Mouse (Mus musculus): Measurements from ENCODE around the gene Gm20517.
A peak's percentile ranks its signal among the peaks of the same experiment; 100 is the strongest.

The Gm20517 gene

DNA sequence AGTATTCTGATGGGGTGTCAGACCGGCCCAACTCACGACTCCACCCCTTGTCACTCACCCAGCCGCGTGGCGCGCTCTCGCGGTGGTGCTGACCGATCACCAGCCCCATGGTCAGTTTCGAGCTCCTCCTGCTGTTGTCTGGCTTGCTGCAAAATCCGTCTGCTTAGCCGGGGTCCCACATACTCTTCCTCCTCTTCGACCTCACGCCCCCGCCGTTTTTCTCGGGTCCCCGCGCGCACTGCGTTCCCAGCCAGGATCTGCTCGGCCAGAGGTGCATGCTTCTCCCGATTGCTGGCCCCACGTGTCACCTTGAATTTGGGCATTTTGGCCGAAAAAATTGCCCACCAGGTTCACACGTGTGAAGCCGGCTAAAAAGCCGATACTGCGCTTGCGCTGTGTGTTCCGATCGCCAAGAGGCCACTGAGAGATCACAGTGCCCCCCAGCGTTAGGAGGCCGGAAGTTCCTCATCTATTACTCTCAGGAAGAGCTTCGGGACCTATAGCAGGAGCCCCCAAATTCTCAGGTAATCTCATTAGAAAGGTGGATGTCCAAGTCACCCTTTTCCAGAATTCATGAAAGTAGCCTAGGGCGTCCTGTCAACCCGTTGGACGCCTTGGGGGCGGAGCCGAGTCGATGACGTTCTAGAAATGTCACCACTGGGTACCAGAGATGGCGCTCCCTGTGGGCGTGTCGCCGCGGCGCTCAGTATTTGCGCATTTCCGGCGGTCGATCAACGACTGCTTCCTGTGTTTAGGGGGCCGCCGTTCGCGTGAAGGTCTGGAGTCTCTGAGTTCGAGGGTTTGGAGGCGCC lies at the start of gene Gm20517, which contains the start of the genes Bysl and Med20:
Gm20517 (plus strand) TSS at position 741 of the 812 bp plus-strand sequence.
Bysl (minus strand) TSS at position 644 of the 812 bp plus-strand sequence.
Med20 (plus strand) TSS at position 734 of the 812 bp plus-strand sequence.
- peak; percentile 96 for ATAC-seq (ENCODE audit: low TSS enrichment)

DNA sequence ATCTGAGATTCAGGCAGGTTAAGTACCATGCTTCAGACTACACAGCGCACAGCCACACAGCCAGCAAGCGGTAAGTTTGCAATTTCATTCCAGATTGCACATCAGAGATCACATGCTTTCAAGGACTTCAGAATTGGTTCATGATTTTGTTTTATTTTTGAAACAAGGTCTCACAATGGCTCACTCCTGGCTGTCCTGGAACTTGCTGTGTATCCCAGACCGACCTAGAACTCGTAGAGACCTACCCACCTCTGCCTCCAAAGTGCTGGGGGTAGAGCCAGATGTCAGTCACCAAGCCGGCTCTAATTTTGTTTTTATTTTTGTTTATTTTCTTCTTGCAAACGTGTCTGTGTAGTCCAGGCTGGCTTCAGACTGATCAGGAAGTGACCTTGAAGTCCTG lies 48.5 kb upstream of the Gm20517 start:
- ATAC-seq (ENCODE audit: low TSS enrichment): no peak

DNA sequence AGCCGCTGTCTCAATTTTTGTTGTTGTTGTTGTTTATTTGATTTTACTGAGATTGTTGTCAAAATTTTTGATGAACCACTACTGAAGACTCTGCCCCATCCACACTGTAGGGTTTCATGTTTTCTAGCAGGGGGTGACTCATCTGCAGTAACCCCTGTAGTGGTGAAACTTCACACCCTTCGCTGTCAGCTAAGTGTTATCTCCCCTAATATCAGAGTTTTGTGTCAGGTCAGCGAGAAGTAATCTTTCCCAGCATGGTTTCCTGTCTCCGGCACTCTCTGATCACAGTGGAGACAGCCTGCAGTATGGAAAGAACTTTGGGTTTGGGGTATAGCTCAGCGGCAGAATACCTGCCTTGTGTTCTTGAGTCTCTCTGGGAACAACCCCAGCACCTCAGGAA lies 46.8 kb upstream of the Gm20517 start:
- ATAC-seq (ENCODE audit: low TSS enrichment): no peak

DNA sequence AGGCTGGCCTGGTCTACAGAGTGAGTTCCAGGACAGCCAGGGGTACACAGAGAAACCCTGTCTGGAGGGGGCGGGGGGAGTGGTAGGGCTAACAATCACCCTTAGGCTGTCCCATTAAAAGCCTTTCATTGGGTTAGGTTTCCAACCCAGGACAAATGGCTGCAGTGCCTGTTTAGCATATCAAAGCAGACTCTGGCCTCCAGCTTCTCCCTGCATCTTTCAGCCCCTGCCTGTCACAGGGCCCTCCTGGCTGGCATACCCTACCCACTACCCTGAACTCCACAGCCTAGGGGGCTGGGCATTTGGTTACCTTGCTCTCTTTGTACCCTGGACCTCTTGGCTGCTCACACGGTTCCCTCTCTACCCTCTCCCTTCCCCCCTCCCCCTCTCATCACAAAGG lies 45.3 kb upstream of the Gm20517 start:
- no peak for ATAC-seq (ENCODE audit: low TSS enrichment)

DNA sequence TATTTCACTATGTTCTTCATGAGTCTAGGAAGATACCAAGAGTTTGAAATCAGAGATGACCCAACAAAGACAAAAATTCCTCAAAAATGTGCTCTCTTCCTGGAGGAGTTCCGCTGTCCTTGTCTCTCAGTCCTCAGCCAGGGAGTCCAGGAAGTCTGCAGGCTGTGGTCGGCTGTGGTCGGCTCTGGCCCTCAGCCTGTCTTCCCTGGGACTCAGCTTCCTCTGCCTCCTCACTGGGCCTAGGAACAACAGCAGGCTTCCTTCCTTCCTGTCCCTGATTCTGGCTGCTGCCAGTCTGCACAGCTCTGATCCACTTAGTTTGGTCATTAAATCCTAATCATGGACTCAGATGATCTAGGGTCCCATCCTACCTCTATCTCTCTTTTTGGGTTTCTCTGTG lies 44.1 kb upstream of the Gm20517 start:
- no peak for ATAC-seq (ENCODE audit: low TSS enrichment)

DNA sequence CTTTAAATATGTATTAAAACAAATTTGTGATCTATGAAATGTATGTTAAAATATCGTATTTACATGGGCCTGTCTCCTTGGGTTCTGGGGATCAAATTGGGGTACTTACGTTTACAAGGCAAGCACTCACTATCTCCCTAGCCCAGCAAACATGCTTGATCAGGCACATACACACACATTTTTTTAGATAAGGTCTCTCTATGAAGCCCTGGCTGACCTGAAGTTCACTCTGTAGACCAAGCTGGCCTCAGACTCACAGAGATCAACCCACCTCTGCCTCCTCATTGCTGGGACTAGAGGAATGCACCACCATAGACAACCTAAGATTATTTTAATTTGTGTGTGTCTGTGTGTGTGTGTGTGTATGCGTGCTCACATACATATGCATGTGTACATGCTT lies 43.0 kb upstream of the Gm20517 start:
- no peak for ATAC-seq (ENCODE audit: low TSS enrichment)

DNA sequence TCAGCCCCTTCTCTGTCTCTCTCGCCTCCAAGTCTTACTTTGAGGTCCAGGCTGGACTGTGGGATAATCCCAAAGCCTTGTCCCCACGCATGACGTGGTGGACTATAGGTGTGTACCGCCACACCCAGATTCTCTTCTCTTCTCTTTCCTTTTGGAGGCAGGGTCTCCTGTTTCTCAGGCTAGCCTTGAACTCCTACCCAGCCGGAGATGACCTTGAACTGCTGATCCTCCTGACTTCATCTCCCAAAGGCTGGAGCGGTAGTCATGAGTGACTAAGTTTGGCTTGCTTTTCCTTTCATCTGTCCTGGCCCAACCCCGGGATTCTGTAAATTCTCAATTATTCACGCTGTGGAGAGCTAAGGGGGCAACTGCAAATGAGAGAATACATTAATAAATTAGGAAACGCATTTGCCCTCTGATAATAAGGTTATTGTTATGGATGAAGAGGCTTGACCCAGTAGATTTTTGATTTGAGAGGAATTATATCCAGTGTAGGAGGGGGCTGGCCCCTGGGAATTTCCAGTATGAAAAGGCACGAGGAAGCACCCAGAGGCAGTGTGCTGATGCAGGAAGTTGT lies 42.4 kb upstream of the Gm20517 start:
- no peak for ATAC-seq (ENCODE audit: low TSS enrichment)

DNA sequence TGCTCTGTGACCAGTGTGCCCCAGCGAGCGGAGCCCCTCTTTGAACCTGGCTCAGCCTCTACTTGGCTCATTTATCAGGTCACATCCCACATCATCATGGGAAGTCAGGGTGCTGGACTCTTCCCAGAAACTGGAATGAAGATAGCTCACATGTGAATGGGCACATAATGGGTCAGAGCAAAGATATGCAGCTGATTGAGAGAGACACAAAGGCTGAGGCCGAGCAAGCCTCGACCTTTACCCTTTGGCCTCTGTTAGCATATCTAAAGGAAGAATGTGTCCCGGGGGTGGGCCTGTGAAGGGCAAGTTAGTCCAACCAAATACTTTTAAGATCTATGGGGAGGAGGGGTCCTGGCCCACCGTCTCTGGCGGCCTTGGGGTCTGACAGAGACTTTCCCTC lies 39.8 kb upstream of the Gm20517 start:
- ATAC-seq (ENCODE audit: low TSS enrichment): no peak

DNA sequence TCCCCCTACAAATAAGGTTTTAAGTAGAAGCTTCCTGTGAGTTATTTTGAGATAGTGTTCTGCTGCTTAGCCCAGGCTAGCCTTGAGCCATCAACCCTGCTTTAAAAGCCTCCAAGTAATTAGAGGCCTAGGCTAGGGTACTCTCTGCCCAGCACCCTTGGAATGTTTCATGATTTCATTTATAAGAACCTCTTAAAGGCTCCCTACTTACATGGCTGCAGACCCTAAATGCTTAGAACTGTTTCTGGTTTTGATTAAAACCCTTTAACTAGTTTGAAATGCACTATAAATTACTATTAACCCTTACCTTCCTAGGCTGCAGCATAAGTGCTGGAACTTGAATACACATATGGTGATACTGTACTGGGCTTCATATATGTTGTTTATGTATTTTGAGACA lies 39.0 kb upstream of the Gm20517 start:
- no peak for ATAC-seq (ENCODE audit: low TSS enrichment)

DNA sequence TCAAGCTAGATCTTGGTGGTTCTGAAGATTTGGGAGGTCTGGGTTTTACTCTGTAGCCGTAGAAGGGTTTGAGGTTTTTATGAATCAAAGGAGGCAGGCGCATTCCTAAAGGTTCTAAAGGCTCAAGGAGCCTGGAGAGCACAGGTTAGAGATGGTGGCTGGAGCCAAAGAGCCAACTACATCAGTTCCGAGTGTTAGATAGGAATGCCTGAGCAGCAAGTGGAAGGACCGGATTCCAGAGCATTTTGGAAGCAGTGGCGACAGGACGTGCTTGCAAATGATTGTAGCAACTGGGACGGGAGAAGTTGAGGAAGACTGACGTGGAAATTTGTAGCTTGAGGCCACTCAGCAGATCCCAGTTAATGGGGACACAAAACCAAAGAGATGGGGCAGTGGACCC lies 37.4 kb upstream of the Gm20517 start:
- no peak for ATAC-seq (ENCODE audit: low TSS enrichment)

DNA sequence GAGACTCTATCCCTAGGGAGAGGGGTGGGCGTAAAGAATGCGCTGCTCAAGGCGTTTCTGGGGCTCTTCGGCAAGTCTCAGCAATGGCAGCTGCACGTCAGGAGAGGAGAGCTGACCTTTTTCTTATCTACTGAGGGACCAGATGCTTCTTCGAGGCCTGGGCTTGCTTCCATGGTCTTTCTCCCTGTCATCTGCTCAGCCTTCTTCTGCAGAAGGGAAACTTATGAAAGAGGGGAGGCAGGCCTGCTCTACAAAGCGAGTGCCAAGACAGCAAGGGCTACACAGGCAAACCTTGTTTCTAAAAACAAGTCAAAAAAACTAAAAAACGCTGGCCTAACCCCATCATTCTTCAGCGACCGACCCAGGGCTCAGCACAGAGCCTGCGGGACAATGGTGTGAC lies 36.6 kb upstream of the Gm20517 start:
- ATAC-seq (ENCODE audit: low TSS enrichment): no peak

DNA sequence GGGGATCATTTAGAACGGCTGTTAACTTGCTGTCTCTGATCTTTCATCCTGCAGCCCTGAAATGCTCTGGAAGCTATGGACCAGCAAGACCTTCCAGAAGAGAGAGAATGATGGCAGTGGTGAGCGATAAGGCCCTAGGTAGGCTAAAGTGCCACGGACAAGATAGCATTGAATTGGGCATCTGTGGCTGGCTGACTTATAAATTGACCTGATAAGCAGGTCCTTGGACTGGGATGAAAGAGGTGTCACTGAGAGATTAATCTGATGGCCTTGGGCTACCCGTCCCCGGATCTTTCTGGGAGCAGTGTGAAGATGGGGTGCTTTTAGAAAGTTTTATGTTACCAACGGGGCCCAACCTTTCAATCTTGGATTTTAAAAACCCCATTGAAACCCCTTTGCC lies 32.7 kb upstream of the Gm20517 start:
- no peak for ATAC-seq (ENCODE audit: low TSS enrichment)

DNA sequence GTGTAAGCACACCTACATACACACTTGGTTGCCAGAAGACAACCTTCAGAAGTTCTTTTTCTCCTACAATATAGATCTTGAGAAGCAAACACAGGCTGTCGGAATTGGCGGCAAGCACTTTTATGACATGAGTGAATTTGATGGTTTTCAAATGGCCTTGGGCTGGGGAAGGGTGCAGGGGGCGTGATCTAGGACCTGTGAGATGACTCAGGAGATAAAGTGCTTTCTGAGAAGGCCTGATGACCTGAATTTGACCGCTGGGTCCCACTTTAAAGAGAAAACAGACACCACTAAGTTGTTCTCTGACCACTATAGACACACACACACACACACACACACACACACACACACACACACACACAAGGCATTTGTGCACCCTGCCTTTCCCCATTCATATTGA lies 30.4 kb upstream of the Gm20517 start:
- no peak for ATAC-seq (ENCODE audit: low TSS enrichment)

DNA sequence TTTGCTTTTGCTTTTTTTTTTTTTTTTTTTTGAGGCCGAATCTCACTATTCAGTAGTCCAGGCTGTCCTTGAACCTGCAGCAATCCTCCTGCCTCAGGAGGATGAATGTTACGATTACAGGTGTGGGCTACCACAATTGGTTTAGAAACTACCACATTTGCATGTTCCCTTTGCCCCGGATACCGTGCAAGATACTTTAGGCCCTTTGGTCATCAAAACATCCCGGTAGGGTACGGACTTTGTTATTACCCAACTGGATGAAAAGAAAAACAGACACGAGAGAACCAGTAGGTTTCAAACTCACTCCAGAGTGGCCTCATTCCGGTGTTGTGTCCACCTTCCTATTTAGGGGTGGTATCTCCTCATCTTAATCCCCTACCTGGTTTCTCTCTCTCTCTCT lies 22.9 kb upstream of the Gm20517 start:
- no peak for ATAC-seq (ENCODE audit: low TSS enrichment)

DNA sequence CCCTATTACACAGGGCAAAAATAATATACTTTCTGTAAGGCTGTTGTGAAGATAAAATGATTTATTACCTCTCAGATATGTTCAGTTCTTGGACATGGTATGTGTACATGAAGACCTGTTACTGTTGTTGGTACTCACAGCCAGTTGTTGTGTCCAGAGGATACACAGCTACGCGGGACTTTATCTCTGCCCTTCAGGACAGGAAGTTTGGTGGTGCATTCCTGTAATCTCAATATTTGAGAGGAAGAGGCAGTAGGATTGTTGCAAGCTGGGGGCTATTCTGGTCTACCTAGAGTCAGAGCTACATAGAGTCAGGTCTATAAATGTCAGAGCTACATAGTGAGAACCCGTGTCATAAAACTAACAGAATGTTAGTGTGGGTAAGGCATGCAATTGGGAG lies 20.3 kb upstream of the Gm20517 start:
- ATAC-seq (ENCODE audit: low TSS enrichment): no peak

DNA sequence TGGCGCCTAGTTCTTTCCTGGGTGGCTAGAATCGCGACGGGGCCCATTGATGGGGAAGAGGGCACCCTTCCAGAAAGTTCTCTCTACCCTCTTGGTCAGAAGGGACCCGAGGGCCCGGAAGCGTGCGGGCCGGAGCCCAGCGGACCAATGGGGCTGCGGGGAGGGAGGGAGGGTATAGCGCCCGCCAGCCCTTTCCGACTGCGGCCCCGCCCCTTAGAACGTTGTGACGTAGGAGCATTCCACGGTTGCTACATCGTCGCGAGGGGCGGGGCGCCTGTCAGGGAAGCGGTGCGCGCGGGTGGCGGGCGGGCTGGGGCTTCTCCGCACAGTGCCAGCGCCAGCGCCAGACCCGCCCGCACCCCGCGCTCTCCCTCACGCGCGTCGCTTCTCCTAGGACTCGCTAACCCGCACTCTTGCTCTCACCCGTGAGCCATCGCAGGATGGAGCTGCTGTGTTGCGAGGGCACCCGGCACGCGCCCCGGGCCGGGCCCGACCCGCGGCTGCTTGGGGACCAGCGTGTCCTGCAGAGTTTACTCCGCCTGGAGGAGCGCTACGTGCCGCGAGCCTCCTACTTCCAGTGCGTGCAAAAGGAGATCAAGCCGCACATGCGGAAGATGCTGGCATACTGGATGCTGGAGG lies 18.1 kb upstream of the Gm20517 start:
- peak; percentile 87 for ATAC-seq (ENCODE audit: low TSS enrichment)

DNA sequence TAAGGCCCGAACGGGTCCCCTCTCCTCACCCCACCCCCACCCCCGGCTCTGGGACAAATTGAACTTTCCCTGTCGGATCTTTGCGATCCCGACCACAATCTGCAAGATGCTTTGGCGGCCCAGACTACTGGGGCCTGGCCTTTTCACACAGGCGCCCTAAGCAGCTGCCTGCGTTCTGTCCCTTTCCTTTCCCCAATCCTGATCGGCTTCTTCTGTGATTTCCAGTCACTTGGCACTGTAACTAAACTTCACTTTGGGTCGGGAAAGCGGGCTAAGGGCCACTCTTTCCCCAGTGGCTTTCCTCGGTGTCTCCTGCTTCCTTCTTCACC lies 17.6 kb upstream of the Gm20517 start:
- ATAC-seq (ENCODE audit: low TSS enrichment): no peak; the same call in 1 of the 2 replicates

DNA sequence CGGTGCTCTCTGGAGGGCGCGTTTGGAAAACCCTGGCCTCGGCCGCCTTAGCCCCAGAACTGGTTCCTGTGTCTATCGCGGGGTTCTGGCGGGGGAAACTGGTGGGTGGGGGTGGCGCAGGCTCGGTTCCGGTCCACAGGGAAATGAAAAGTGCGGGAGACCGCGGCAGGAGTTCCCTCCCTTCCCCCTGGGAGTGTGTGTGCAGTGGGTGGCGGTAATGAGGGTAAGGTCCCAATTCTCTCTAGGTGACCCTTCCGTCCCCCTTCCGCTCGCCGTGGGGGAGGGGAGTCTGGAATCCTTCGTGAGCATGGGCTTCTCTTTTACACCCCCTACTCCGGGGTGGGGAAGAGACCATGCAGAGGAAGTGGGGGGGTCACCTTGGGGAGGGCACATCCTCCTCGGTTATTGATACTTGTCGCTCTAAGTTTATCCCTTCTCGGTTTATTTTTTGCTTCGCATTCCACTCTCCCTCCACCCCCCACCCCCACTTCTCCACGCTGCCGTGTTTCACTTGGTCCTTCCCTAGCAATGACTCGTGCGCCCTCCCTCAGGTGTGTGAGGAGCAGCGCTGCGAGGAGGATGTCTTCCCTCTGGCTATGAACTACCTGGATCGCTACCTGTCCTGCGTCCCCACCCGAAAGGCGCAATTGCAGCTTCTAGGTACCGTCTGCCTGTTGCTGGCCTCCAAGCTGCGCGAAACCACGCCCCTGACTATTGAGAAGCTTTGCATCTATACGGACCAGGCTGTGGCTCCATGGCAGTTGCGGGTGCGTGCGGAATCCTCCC lies 17.0 kb upstream of the Gm20517 start:
- 0 out of 2 replicates have a peak, but pooled peaks have one; percentile 10 for ATAC-seq (ENCODE audit: low TSS enrichment)

DNA sequence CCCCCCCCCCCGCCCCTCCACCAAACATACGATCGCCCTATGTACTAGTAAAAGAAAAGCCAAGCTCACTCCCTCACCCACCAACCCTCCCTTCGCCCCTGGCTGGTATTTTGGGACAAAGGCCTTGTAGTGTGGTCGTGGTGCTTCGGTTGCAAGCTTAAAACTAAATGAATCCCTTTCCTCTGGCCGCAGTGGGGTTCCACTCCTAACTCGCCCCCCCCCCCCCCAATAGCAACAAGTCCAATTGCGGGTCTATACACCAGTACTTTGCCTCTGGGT lies 16.5 kb upstream of the Gm20517 start:
- no peak for ATAC-seq (ENCODE audit: low TSS enrichment)

DNA sequence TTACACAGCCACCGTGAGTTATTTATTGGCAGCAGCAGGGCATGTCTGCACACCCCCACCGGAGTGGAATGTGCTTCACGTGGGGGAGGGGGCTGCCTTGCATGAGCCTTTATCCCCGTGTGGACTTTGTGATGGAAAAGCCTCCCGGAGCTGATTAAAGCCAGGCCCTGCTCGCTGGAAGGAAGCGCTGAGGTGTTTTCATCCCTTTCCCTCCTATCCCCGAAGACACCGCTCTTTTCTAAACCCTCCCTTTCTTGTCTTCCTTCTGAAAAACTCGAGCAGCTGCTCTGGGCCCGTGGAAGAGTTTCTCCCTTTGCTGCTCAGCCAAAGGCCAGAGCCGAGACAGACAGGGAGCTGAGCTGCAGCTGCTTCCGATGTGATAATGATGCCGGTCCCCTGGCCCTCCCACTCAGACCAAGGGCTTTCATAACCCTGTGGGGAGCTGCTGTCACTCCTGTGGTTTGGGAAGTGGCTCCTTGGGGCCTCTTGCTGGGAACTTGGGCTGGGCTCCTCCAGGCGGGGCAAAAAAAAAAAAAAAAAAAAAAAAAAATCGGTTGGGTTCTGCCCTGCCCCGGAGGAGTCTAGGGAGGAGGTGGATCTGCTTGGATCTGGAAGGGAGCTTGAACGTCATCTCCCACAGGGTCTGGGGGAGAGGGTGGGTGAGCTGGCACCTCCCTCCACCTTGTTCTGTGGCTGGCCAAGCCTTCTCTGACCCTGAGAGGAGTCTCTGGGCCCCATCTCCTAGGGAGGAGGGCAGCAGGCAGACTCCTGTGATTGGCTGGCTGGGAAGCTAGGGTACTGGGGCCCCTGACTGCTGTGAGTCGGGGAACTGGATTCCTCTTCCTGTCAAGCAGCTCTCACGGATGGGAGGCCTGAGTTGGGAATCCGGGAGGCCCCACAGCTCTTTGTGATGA lies 15.9 kb upstream of the Gm20517 start:
- ATAC-seq (ENCODE audit: low TSS enrichment): no peak

DNA sequence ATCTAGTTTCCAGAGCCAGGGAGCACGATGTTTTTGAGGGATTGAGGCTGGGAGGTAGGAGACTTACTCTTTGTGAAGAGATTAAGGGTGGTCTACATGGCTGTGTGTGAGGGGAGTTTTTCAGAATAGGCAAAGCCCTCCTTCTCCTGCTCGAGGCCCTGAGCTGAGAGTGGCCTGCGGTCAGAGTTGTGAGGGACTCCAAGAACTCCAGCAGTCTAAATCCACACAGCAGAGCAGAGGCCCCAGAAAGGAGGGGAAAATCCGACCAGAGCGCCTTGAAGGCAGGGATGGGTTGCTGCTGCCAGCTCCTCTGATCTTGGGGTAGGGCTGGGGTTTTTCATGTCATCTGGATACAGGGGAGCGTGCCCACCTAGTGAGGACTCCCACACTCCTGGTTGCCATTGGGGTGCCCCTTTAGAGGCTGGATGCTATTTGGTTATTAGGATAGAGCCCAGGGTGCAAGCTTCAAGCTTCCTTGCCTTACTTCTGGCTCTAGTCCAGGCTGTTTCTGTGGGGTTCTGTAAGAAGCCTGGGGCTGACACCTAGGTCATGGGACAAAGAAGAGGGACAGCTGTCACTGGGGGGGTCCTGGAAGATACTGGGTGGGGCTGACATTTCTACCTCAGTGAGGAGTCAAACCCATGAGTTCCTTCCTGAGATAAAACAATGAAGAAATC lies 15.1 kb upstream of the Gm20517 start:
- no peak for ATAC-seq (ENCODE audit: low TSS enrichment)
